Mouse (Mus musculus) midbrain, postnatal 0 days (tissue): ENCODE measurements around the gene Sirt2. TPM values are rescaled to one million over a fixed set of nuclear protein-coding genes. Genes with fewer than 3 reads are reported as not detected.

Experiments
- ATAC-seq: fragments of 200-750 bp; cut with Nextera tagmentation; 2 replicates; pipeline ENCODE4 v1.8.0; 2017; ENCODE audit warnings: moderate number of reproducible peaks, mild to moderate bottlenecking, moderate TSS enrichment, moderate library complexity; ENCODE audit not compliant: low FRiP score
- DNase-seq: peaks from one replicate; pipeline ENCODE4 v3.0.0-alpha.2; 2015; ENCODE audit warnings: low spot score
- H3K27ac ChIP-seq: fragments of 300-500 bp; sonication (generic); 2 replicates; pipeline ENCODE4 v1.5.1; 2014; ENCODE audit warnings: low read depth, mild to moderate bottlenecking, low read length, mixed read lengths
- H3K27me3 ChIP-seq: fragments of 300-500 bp; sonication (generic); 2 replicates; pipeline ENCODE4 v1.6.1; 2014; ENCODE audit warnings: low read length, control low read depth, mixed read lengths; ENCODE audit not compliant: insufficient read depth
- H3K36me3 ChIP-seq: fragments of 300-500 bp; sonication (generic); 2 replicates; pipeline ENCODE4 v1.6.1; 2014; ENCODE audit warnings: low read length, control low read depth, mixed read lengths; ENCODE audit not compliant: insufficient read depth
- H3K4me1 ChIP-seq: fragments of 300-500 bp; sonication (generic); 2 replicates; pipeline ENCODE4 v1.6.1; 2014; ENCODE audit warnings: mild to moderate bottlenecking, control low read depth, antibody characterized with exemption, low read length, mixed read lengths; ENCODE audit not compliant: insufficient read depth
- H3K4me2 ChIP-seq: fragments of 300-500 bp; sonication (generic); 2 replicates; pipeline ENCODE4 v1.6.1; 2014; ENCODE audit warnings: low read depth, mild to moderate bottlenecking, low read length, mixed read lengths; ENCODE audit not compliant: poor library complexity, severe bottlenecking
- H3K4me3 ChIP-seq: fragments of 300-500 bp; sonication (generic); 2 replicates; pipeline ENCODE4 v1.5.1; 2014; ENCODE audit warnings: low read depth, mild to moderate bottlenecking, low read length, moderate library complexity
- H3K9ac ChIP-seq: fragments of 300-500 bp; sonication (generic); replicated peaks from 2 replicates; pipeline ENCODE4 v1.6.1; 2014; ENCODE audit warnings: mild to moderate bottlenecking, low read length, moderate library complexity, mixed read lengths; ENCODE audit not compliant: poor library complexity, severe bottlenecking
- H3K9me3 ChIP-seq: fragments of 300-500 bp; sonication (generic); 2 replicates; pipeline ENCODE4 v1.6.1; 2016; ENCODE audit warnings: low read length, control low read depth
- CTCF ChIP-seq: IDR thresholded peaks from 2 replicates; pipeline ENCODE4 v1.5.1; 2016; ENCODE audit warnings: antibody characterized with exemption, mild to moderate bottlenecking
- WGBS: fragments of 180-500 bp; shearing (Covaris S2); extraction: QIAGEN DNeasy Blood & Tissue Kit; methylation state at CpG from one replicate; pipeline ENCODE4 v1.1.7; 2014; 5-methylcytosine and 5-hydroxymethylcytosine counted together
- polyA plus RNA-seq: library from polyadenylated mRNA; unstranded; fragments of >200 nt; fragmentation: Nextera tagmentation; extraction: Ambion mirVana; gene quantifications from 2 replicates; pipeline ENCODE4 v1.2.1, GENCODE M21; 2015
- total RNA-seq: library from RNA; depleted of rRNA; stranded (reverse); fragments of >200 nt; gene quantifications from 2 replicates; pipeline ENCODE4 v1.2.3, GENCODE M21; 2014

Gene Sirt2
- total and polyA plus RNA-seq, 2 experiments from 2014 or later = 85.9 to 111 TPM

- 2% methylated on average over 33 of the region's 33 CpGs for WGBS
Observed at GRCm38 (mm10) chr7:28824941-28825685, 58.6 kb downstream of the Sirt2 start, which contains the start of gene Ech1. Ech1 (plus strand) TSS chr7:28825217.

DNA sequence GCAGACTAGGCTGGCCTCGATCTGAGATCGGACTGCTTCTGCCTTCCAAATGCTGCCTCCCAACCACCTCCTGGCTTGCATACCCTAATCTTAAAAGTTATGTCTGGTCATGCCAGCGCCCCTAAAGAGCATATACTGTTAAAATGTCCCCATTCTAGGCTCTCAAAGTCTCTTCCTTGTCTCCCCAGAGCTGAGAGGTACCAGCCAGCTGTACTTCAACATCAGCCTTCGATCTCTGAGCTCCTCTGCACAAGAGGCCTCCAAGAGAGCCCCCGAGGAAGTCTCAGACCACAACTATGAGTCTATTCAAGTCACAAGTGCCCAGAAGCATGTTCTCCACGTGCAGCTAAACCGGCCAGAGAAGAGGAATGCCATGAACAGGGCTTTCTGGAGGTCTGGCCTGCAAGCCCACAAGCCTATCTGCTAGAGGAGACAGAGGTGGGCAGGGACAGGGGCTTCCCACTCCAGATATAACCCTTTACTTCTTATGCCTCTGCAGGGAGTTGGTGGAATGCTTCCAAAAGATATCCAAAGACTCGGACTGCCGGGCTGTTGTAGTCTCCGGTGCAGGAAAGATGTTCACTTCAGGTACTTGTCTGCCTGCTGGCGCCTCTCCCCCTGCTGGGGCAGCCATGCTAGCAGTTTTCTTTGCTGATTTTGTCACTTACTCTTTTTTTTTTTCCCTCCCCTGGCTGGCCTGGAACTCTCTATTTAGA is 59.3 kb downstream of the Sirt2 start:
- peak overlapping the region; percentile 46 for H3K4me3 ChIP-seq
- DNase-seq = no peak
- no peak for TF ChIP-seq CTCF
- ATAC-seq = no peak
- WGBS = 52% methylated on average over 11 of the region's 11 CpGs
- H3K4me1 ChIP-seq = peaks cover 6% of the 10 kb centered on the region; the same call in 1 of the 2 replicates
- no peaks in the 10 kb centered on the region for H3K27me3 ChIP-seq
- H3K9me3 ChIP-seq = no peaks in the 10 kb centered on the region
- H3K36me3 ChIP-seq = peaks cover 26% of the 10 kb centered on the region
- peak overlapping the region; percentile 75 for H3K27ac ChIP-seq
- H3K9ac ChIP-seq = peak overlapping the region; percentile 66; the same call in 1 of the 2 replicates
- peak overlapping the region; percentile 51 for H3K4me2 ChIP-seq

More at GRCm38 (mm10) chr7:28824941-28825685, 58.6 kb downstream of the Sirt2 start, which contains the start of gene Ech1:
- Histone ChIP-seq H3K4me3 (peak within 1 kb of the TSS; percentile 46), H3K27ac (peak within 1 kb of the TSS; percentile 75), H3K9me3 (no peaks in the 10 kb centered on the region), H3K4me1 (peaks cover 6% of the 10 kb centered on the region; the same call in 1 of the 2 replicates), H3K9ac (peak within 1 kb of the TSS; percentile 66), H3K4me2 (peak within 1 kb of the TSS; percentile 51), H3K27me3 (no peaks in the 10 kb centered on the region), H3K36me3 (peaks cover 26% of the 10 kb centered on the region)
- TF ChIP-seq CTCF = no peak
- DNase-seq (peak; percentile 95), ATAC-seq (peak; percentile 87; the same call in 1 of the 2 replicates)

GRCm38 (mm10) chr7:28826402-28826772 is 59.9 kb downstream of the Sirt2 start:
- ATAC-seq = no peak
- H3K27ac ChIP-seq = 0 out of 2 replicates have a peak overlapping the region, but pooled peaks have one; percentile 75
- no peak overlapping the region for H3K4me3 ChIP-seq
- no peak overlapping the region for H3K9ac ChIP-seq
- TF ChIP-seq CTCF = no peak
- no peak for DNase-seq
- peaks cover 6% of the 10 kb centered on the region; the same call in 1 of the 2 replicates for H3K4me1 ChIP-seq
- peak overlapping the region; percentile 51; the same call in 1 of the 2 replicates for H3K4me2 ChIP-seq
- H3K27me3 ChIP-seq = no peaks in the 10 kb centered on the region
- H3K9me3 ChIP-seq = no peaks in the 10 kb centered on the region
- peaks cover 26% of the 10 kb centered on the region for H3K36me3 ChIP-seq
- 94% methylated on average over 7 of the region's 7 CpGs for WGBS

- H3K4me3 ChIP-seq = no peak overlapping the region
- ATAC-seq (no peak), DNase-seq (peak; percentile 51)
- H3K36me3 ChIP-seq = peaks cover 27% of the 10 kb centered on the region
- H3K27ac ChIP-seq = no peak overlapping the region
- H3K4me2 ChIP-seq = no peak overlapping the region
- no peak for TF ChIP-seq CTCF
- no peak overlapping the region for H3K9ac ChIP-seq
- 54% methylated on average over 3 of the region's 3 CpGs for WGBS
- H3K9me3 ChIP-seq = no peaks in the 10 kb centered on the region
- H3K4me1 ChIP-seq = peaks cover 6% of the 10 kb centered on the region; the same call in 1 of the 2 replicates
- no peaks in the 10 kb centered on the region for H3K27me3 ChIP-seq
Observed at GRCm38 (mm10) chr7:28827338-28827737, 60.8 kb downstream of the Sirt2 start.

GRCm38 (mm10) chr7:28829821-28830220 is 63.3 kb downstream of the Sirt2 start:
- Histone ChIP-seq H3K4me2 (no peak overlapping the region), H3K4me3 (no peak overlapping the region), H3K9ac (no peak overlapping the region), H3K4me1 (peaks cover 6% of the 10 kb centered on the region; the same call in 1 of the 2 replicates), H3K27me3 (no peaks in the 10 kb centered on the region), H3K36me3 (peaks cover 25% of the 10 kb centered on the region), H3K9me3 (no peaks in the 10 kb centered on the region), H3K27ac (no peak overlapping the region)
- TF ChIP-seq CTCF = no peak
- 95% methylated on average over 8 of the region's 8 CpGs for WGBS
- no peak for DNase-seq
- no peak for ATAC-seq
